Mouse (Mus musculus): Measurements from ENCODE around the gene Frmd6. TPM values are rescaled to one million over a fixed set of nuclear protein-coding genes. Genes with fewer than 3 reads are reported as not detected.

Gene Frmd6
- polyA plus RNA-seq, 1 experiment from 2014 or later: 8.3 TPM

DNA sequence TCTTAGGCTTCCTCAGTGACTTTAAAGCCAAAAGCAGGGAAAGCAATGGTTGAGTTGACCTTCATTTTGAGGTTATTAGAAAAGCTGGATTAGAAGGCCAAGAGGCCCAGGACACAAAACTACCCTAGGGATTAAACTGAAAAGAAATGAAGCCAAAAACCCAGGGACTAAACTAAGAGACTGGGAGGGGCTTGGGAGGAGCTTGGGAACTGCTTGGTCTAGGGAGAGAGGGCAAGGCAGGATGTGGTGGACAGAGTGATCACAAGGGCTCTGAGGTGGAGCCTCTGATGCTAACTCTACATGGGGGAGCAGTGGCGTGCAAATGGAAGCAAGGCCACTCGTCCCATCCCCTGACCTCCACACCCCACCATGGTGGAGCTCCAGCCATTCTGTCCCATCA, 8.6 kb upstream of the Frmd6 start:
- WGBS: 73% methylated on average over 2 of the region's 2 CpGs
- no peak for ATAC-seq
- no peak overlapping the region for H3K4me3 ChIP-seq (ENCODE audit: low read depth, low read length)

DNA sequence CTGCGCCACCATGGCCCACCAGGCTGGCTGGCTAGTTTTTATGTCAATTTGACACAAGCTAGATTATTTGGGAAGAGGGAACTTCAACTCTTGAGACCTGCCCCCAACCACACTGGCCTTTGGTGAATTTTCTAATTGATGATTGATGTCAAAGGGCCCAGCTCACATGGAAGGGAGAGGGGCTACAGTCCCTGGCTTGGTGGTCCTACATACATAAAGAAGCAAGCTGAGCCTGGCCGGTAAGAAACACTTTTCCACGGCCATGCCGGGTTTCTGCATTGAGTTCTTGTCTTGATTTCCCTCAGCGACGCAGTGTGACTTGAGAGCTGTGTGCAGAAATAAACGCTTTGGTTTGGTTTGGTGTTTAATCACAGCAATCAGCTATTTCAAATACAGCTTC, 1.3 kb upstream of the Frmd6 start:
- Histone ChIP-seq H3K36me3 (ENCODE audit: control insufficient read depth, insufficient read depth, low read length) (no peaks in the 10 kb centered on the region), H3K9ac (ENCODE audit: low read depth, low read length) (peak overlapping the region; percentile 83), H3K27me3 (ENCODE audit: control insufficient read depth, insufficient read depth, low read depth, low read length) (no peaks in the 10 kb centered on the region), H3K4me1 (ENCODE audit: control insufficient read depth, insufficient read depth, low read length) (peaks cover 24% of the 10 kb centered on the region), H3K9me3 (replicated peaks; ENCODE audit: control insufficient read depth, low read length, poor library complexity, severe bottlenecking) (no peaks in the 10 kb centered on the region), H3K4me2 (ENCODE audit: low read length) (peak overlapping the region; percentile 88), H3K27ac (ENCODE audit: low read length) (peak overlapping the region; percentile 82), H3K4me3 (ENCODE audit: low read depth, low read length) (peak overlapping the region; percentile 76)
- WGBS: 60% methylated on average over 7 of the region's 7 CpGs
- ATAC-seq: no peak

More for the DNA sequence above, 8.6 kb upstream of the Frmd6 start:
- no peaks in the 10 kb centered on the region for H3K36me3 ChIP-seq (ENCODE audit: control insufficient read depth, insufficient read depth, low read length)
- H3K4me2 ChIP-seq (ENCODE audit: low read length): no peak overlapping the region
- H3K9ac ChIP-seq (ENCODE audit: low read depth, low read length): no peak overlapping the region
- no peak overlapping the region for H3K27ac ChIP-seq (ENCODE audit: low read length)
- H3K4me1 ChIP-seq (ENCODE audit: control insufficient read depth, insufficient read depth, low read length): no peaks in the 10 kb centered on the region
- no peaks in the 10 kb centered on the region for H3K9me3 ChIP-seq (replicated peaks; ENCODE audit: control insufficient read depth, low read length, poor library complexity, severe bottlenecking)
- no peaks in the 10 kb centered on the region for H3K27me3 ChIP-seq (ENCODE audit: control insufficient read depth, insufficient read depth, low read depth, low read length)

GRCm38 (mm10) chr12:70825651-70826317, 470 bp downstream of the Frmd6 start:
- peak; percentile 69 for ATAC-seq
- Histone ChIP-seq H3K27ac (ENCODE audit: low read length) (peak overlapping the region; percentile 82), H3K4me1 (ENCODE audit: control insufficient read depth, insufficient read depth, low read length) (peaks cover 35% of the 10 kb centered on the region), H3K36me3 (ENCODE audit: control insufficient read depth, insufficient read depth, low read length) (no peaks in the 10 kb centered on the region), H3K9me3 (replicated peaks; ENCODE audit: control insufficient read depth, low read length, poor library complexity, severe bottlenecking) (no peaks in the 10 kb centered on the region), H3K9ac (ENCODE audit: low read depth, low read length) (peak overlapping the region; percentile 83), H3K27me3 (ENCODE audit: control insufficient read depth, insufficient read depth, low read depth, low read length) (no peaks in the 10 kb centered on the region), H3K4me3 (ENCODE audit: low read depth, low read length) (peak overlapping the region; percentile 76), H3K4me2 (ENCODE audit: low read length) (peak overlapping the region; percentile 88)
- WGBS: under 1% methylated on average over 54 of the region's 55 CpGs

GRCm38 (mm10) chr12:70826318-70827072, 1.2 kb downstream of the Frmd6 start:
- no peak for ATAC-seq
- Histone ChIP-seq H3K27ac (ENCODE audit: low read length) (peak overlapping the region; percentile 82; the same call in 1 of the 2 replicates), H3K9me3 (replicated peaks; ENCODE audit: control insufficient read depth, low read length, poor library complexity, severe bottlenecking) (no peaks in the 10 kb centered on the region), H3K4me1 (ENCODE audit: control insufficient read depth, insufficient read depth, low read length) (peaks cover 35% of the 10 kb centered on the region), H3K4me3 (ENCODE audit: low read depth, low read length) (peak overlapping the region; percentile 76), H3K36me3 (ENCODE audit: control insufficient read depth, insufficient read depth, low read length) (no peaks in the 10 kb centered on the region), H3K4me2 (ENCODE audit: low read length) (peak overlapping the region; percentile 88), H3K9ac (ENCODE audit: low read depth, low read length) (peak overlapping the region; percentile 83), H3K27me3 (ENCODE audit: control insufficient read depth, insufficient read depth, low read depth, low read length) (no peaks in the 10 kb centered on the region)
- 2% methylated on average over 19 of the region's 19 CpGs for WGBS

DNA sequence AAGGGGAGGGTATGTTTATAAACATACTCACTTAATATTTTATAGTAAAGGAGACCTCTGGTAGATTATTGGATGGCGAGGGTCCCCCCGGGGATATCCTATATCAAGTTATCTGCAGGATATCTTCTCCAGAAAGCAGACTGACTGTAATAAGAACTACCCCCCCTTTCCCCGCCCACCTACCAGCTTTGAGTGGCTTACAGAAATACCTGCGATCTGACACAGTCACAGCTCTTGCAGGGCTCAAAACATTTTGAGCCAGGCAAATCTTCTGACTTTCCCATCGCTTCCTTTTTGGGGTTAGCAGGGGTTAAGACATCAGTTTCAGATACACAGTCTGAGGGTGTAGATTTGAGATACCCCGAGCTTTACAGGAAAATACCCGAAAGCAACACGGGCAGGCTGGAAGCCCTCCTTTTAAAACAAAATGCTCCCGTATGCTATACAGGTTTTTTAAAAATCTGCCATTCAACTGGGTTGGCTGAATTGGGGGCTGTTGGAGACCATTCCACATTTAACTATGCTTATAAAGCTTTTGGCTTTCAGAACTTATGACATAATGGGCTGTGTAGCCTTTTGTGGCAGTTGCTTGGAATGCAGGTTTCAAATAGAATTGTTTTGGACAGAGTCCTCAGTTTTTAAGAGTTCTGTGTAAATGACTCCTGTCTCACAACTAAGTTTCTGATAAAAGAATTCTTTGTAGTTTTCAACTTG, 2.0 kb downstream of the Frmd6 start:
- H3K4me1 ChIP-seq (ENCODE audit: control insufficient read depth, insufficient read depth, low read length): peaks cover 35% of the 10 kb centered on the region
- H3K4me3 ChIP-seq (ENCODE audit: low read depth, low read length): peak overlapping the region; percentile 76
- peak overlapping the region; percentile 50; the same call in 1 of the 2 replicates for H3K9ac ChIP-seq (ENCODE audit: low read depth, low read length)
- 31% methylated on average over 9 of the region's 9 CpGs for WGBS
- no peaks in the 10 kb centered on the region for H3K36me3 ChIP-seq (ENCODE audit: control insufficient read depth, insufficient read depth, low read length)
- H3K4me2 ChIP-seq (ENCODE audit: low read length): peak overlapping the region; percentile 88
- no peaks in the 10 kb centered on the region for H3K27me3 ChIP-seq (ENCODE audit: control insufficient read depth, insufficient read depth, low read depth, low read length)
- no peak overlapping the region for H3K27ac ChIP-seq (ENCODE audit: low read length)
- H3K9me3 ChIP-seq (replicated peaks; ENCODE audit: control insufficient read depth, low read length, poor library complexity, severe bottlenecking): no peaks in the 10 kb centered on the region
- ATAC-seq: no peak

DNA sequence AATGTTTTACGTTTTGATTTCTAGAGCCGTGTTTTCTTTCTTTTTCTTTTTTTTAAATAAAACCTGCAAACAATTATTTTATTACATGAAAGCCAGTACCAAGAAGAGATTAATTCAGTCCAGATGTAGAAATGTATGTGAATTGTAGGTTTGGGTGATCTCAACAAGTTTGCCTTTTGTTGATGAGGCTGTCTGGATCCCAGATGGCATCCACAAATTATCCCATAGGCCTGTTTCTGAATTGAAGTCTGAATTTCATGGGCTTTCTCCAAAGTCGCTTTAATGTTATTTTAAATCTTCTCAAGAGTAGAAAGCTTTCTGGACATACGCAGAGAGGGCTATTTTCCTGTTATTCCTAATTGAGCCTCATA, 2.6 kb downstream of the Frmd6 start:
- no peak for ATAC-seq
- Histone ChIP-seq H3K9me3 (replicated peaks; ENCODE audit: control insufficient read depth, low read length, poor library complexity, severe bottlenecking) (no peaks in the 10 kb centered on the region), H3K4me1 (ENCODE audit: control insufficient read depth, insufficient read depth, low read length) (peaks cover 35% of the 10 kb centered on the region), H3K27ac (ENCODE audit: low read length) (no peak overlapping the region), H3K36me3 (ENCODE audit: control insufficient read depth, insufficient read depth, low read length) (no peaks in the 10 kb centered on the region), H3K4me2 (ENCODE audit: low read length) (peak overlapping the region; percentile 22; the same call in 1 of the 2 replicates), H3K9ac (ENCODE audit: low read depth, low read length) (no peak overlapping the region), H3K4me3 (ENCODE audit: low read depth, low read length) (no peak overlapping the region), H3K27me3 (ENCODE audit: control insufficient read depth, insufficient read depth, low read depth, low read length) (no peaks in the 10 kb centered on the region)
- 76% methylated on average over 4 of the region's 4 CpGs for WGBS

DNA sequence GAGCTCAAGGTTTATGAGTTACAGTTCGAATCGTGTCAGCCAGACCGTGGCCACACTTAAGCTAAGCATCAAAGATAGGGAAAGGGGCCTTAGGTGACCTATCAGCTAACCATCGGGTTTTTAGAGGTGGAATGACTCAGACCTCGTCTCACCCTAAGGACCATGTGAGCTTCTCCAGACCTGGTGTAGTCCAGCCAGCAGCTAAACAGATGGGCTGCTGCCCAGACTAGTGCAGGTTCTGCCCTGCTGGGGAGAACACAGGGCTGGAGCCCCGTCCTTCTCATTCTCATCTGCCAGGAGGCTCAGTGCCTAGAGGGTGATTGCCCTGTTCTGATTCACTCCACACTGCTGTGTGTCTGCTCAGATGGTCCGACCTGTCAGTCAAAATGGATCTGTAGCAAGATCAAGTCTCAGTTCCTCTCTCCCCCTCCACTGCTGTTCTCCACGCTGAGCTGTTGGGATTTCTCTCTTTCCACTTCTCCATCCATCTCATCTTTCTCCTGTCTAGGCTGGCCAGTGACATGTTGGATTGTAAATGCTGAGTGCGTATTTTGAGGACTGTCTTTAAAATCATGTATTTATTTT, 5.8 kb downstream of the Frmd6 start:
- Histone ChIP-seq H3K27ac (ENCODE audit: low read length) (no peak overlapping the region), H3K9me3 (replicated peaks; ENCODE audit: control insufficient read depth, low read length, poor library complexity, severe bottlenecking) (no peaks in the 10 kb centered on the region), H3K4me1 (ENCODE audit: control insufficient read depth, insufficient read depth, low read length) (peaks cover 28% of the 10 kb centered on the region), H3K4me2 (ENCODE audit: low read length) (no peak overlapping the region), H3K4me3 (ENCODE audit: low read depth, low read length) (no peak overlapping the region), H3K27me3 (ENCODE audit: control insufficient read depth, insufficient read depth, low read depth, low read length) (no peaks in the 10 kb centered on the region), H3K36me3 (ENCODE audit: control insufficient read depth, insufficient read depth, low read length) (no peaks in the 10 kb centered on the region), H3K9ac (ENCODE audit: low read depth, low read length) (no peak overlapping the region)
- 84% methylated on average over 9 of the region's 9 CpGs for whole genome bisulfite sequencing
- no peak for ATAC-seq

GRCm38 (mm10) chr12:70832216-70832998, 7.1 kb downstream of the Frmd6 start:
- no peaks in the 10 kb centered on the region for H3K27me3 ChIP-seq (ENCODE audit: control insufficient read depth, insufficient read depth, low read depth, low read length)
- H3K9ac ChIP-seq (ENCODE audit: low read depth, low read length): no peak overlapping the region
- H3K36me3 ChIP-seq (ENCODE audit: control insufficient read depth, insufficient read depth, low read length): no peaks in the 10 kb centered on the region
- 74% methylated on average over 4 of the region's 4 CpGs for WGBS
- no peak overlapping the region for H3K27ac ChIP-seq (ENCODE audit: low read length)
- no peaks in the 10 kb centered on the region for H3K9me3 ChIP-seq (replicated peaks; ENCODE audit: control insufficient read depth, low read length, poor library complexity, severe bottlenecking)
- H3K4me1 ChIP-seq (ENCODE audit: control insufficient read depth, insufficient read depth, low read length): peaks cover 16% of the 10 kb centered on the region
- H3K4me3 ChIP-seq (ENCODE audit: low read depth, low read length): no peak overlapping the region
- no peak for ATAC-seq
- no peak overlapping the region for H3K4me2 ChIP-seq (ENCODE audit: low read length)
